Comparison of ENCODE assay signal across 8 mouse cellular contexts in genomic region chr2:25265897-25266656, GRCm38 (mm10). TPM values are rescaled to one million over a fixed set of nuclear protein-coding genes. Genes with fewer than 3 reads are reported as not detected.
DNase-seq lines count a peak whose midpoint lies in the region; ATAC-seq and TF ChIP-seq lines count a peak whose summit lies in the region.

No protein-coding gene starts in this region.

- no peak overlapping the region for H3K9ac ChIP-seq in heart, embryonic 12.5 days
- H3K9ac ChIP-seq in neural tube, embryonic 12.5 days: peak overlapping the region; percentile 49

- peak overlapping the region; percentile 88 for H3K27ac ChIP-seq in layer of hippocampus, adult 2 months
- no peak overlapping the region for H3K27ac ChIP-seq in heart, embryonic 12.5 days (ENCODE audit: poor library complexity, severe bottlenecking)
- H3K27ac ChIP-seq in neural tube, embryonic 12.5 days: no peak overlapping the region

- no peaks in the 10 kb centered on the region for H3K9me3 ChIP-seq in heart, embryonic 12.5 days (replicated peaks)
- H3K9me3 ChIP-seq in neural tube, embryonic 12.5 days: no peaks in the 10 kb centered on the region

- peaks cover 49% of the 10 kb centered on the region for H3K4me1 ChIP-seq in heart, embryonic 12.5 days (replicated peaks)
- H3K4me1 ChIP-seq in neural tube, embryonic 12.5 days: peaks cover 52% of the 10 kb centered on the region

- peaks cover 27% of the 10 kb centered on the region for H3K36me3 ChIP-seq in heart, embryonic 12.5 days
- H3K36me3 ChIP-seq in neural tube, embryonic 12.5 days: peaks cover 25% of the 10 kb centered on the region

- H3K4me2 ChIP-seq in heart, embryonic 12.5 days: peak overlapping the region; percentile 30; the same call in 1 of the 2 replicates
- peak overlapping the region; percentile 45 for H3K4me2 ChIP-seq in neural tube, embryonic 12.5 days (replicated peaks)

- 58% methylated on average over 6 of the region's 6 CpGs for WGBS in heart, embryonic 12.5 days
- 68% methylated on average over 6 of the region's 6 CpGs for WGBS in neural tube, embryonic 12.5 days

- H3K4me3 ChIP-seq in layer of hippocampus, adult 2 months: peak overlapping the region; percentile 34
- no peak overlapping the region for H3K4me3 ChIP-seq in heart, embryonic 12.5 days
- H3K4me3 ChIP-seq in neural tube, embryonic 12.5 days: no peak overlapping the region

- H3K27me3 ChIP-seq in heart, embryonic 12.5 days (replicated peaks): peaks cover 18% of the 10 kb centered on the region
- H3K27me3 ChIP-seq in neural tube, embryonic 12.5 days (replicated peaks): peaks cover 13% of the 10 kb centered on the region

- DNase-seq in layer of hippocampus, adult 2 months (ENCODE audit: low spot score in 2 of 2): peak in 1 of 2 experiments; percentile 30
- DNase-seq in layer of hippocampus, postnatal 25 days (ENCODE audit: extremely low spot score in 1 of 2, low spot score in 1 of 2): no peak
- peak; percentile 99 for DNase-seq in cerebellum, adult 11-12 months
- DNase-seq in kidney, postnatal 25 days: peak; percentile 55 to 76
- DNase-seq in left cerebral cortex, adult 9 months (ENCODE audit: low spot score in 2 of 2): no peak
- DNase-seq in adrenal gland, postnatal 10 days: no peak

- no peak for ATAC-seq in heart, embryonic 12.5 days (ENCODE audit: insufficient number of reproducible peaks, low FRiP score)
- no peak for ATAC-seq in neural tube, embryonic 12.5 days (ENCODE audit: low FRiP score, low read depth)

- no peak for TF ChIP-seq CTCF in layer of hippocampus, adult 2 months (conservative IDR thresholded peaks at IDR 0.05)

RNA-seq across cellular contexts. Expression of gene Tprn, which starts 3.7 kb away (rescaled TPM):
- 10 to 100 TPM; 21.5 to 23.8 TPM for total RNA-seq in layer of hippocampus, adult 2 months (2021)
- total RNA-seq in layer of hippocampus, postnatal 25 days (2021): 10 to 100 TPM; 27.0 to 29.4 TPM
- 4.9 and 5.1 TPM in 2 replicates for polyA plus RNA-seq in heart, embryonic 12.5 days (2016; fragmentation: Nextera tagmentation; extraction: Ambion mirVana)
- 14.4 and 15.2 TPM in 2 replicates for polyA plus RNA-seq in neural tube, embryonic 12.5 days (2016; fragmentation: Nextera tagmentation; extraction: Ambion mirVana)
- total RNA-seq in adrenal gland, postnatal 10 days (2021): 10 to 100 TPM; 11.2 to 11.4 TPM

RNA-seq across cellular contexts. Expression of gene Ssna1, which starts 6.2 kb away (rescaled TPM):
- 10 to 100 TPM; 64.5 to 69.3 TPM for total RNA-seq in layer of hippocampus, adult 2 months (2021)
- total RNA-seq in layer of hippocampus, postnatal 25 days (2021): 10 to 100 TPM; 69.2 to 71.6 TPM
- polyA plus RNA-seq in heart, embryonic 12.5 days (2016; fragmentation: Nextera tagmentation; extraction: Ambion mirVana): 131 and 133 TPM in 2 replicates
- polyA plus RNA-seq in neural tube, embryonic 12.5 days (2016; fragmentation: Nextera tagmentation; extraction: Ambion mirVana): 201 and 204 TPM in 2 replicates
- total RNA-seq in adrenal gland, postnatal 10 days (2021): 10 to 100 TPM; 48.0 to 52.2 TPM

RNA-seq across cellular contexts. Expression of gene Anapc2, which starts 6.2 kb away (rescaled TPM):
- total RNA-seq in layer of hippocampus, adult 2 months (2021): 10 to 100 TPM; 84.6 to 84.7 TPM
- 10 to 100 TPM; 85.1 to 86.5 TPM for total RNA-seq in layer of hippocampus, postnatal 25 days (2021)
- polyA plus RNA-seq in heart, embryonic 12.5 days (2016; fragmentation: Nextera tagmentation; extraction: Ambion mirVana): 83.4 and 87.7 TPM in 2 replicates
- 142 and 144 TPM in 2 replicates for polyA plus RNA-seq in neural tube, embryonic 12.5 days (2016; fragmentation: Nextera tagmentation; extraction: Ambion mirVana)
- total RNA-seq in adrenal gland, postnatal 10 days (2021): 10 to 100 TPM; 61.0 to 73.1 TPM

RNA-seq across cellular contexts. Expression of gene Tmem203, which starts 10.8 kb away (rescaled TPM):
- total RNA-seq in layer of hippocampus, adult 2 months (2021): 10 to 100 TPM; 35.1 to 35.8 TPM
- 10 to 100 TPM; 38.1 to 40.5 TPM for total RNA-seq in layer of hippocampus, postnatal 25 days (2021)
- polyA plus RNA-seq in heart, embryonic 12.5 days (2016; fragmentation: Nextera tagmentation; extraction: Ambion mirVana): 18.3 and 19.1 TPM in 2 replicates
- polyA plus RNA-seq in neural tube, embryonic 12.5 days (2016; fragmentation: Nextera tagmentation; extraction: Ambion mirVana): 20.3 and 22.4 TPM in 2 replicates
- total RNA-seq in adrenal gland, postnatal 10 days (2021): 10 to 100 TPM; 27.7 to 31.0 TPM

RNA-seq across cellular contexts. Expression of gene AL732309.1, which starts 19.4 kb away (rescaled TPM):
- total RNA-seq in layer of hippocampus, adult 2 months (2021): 1 to 10 TPM; 2.2 to 2.4 TPM
- total RNA-seq in layer of hippocampus, postnatal 25 days (2021): 1 to 10 TPM; 3.3 to 5.2 TPM
- polyA plus RNA-seq in heart, embryonic 12.5 days (2016; fragmentation: Nextera tagmentation; extraction: Ambion mirVana): 2.6 and 3.2 TPM in 2 replicates
- polyA plus RNA-seq in neural tube, embryonic 12.5 days (2016; fragmentation: Nextera tagmentation; extraction: Ambion mirVana): 5.2 and 6.4 TPM in 2 replicates
- total RNA-seq in adrenal gland, postnatal 10 days (2021): 1 to 10 TPM; 2.3 to 3.3 TPM

Comparison
In these comparisons a context has a peak if more than half of its experiments do, and no peak if none do; other contexts are left out.
1. DNase-seq: peak in cerebellum, adult 11-12 months (single experiment) and kidney, postnatal 25 days (2 of 2); none in layer of hippocampus, postnatal 25 days (0 of 2), left cerebral cortex, adult 9 months (0 of 2) and adrenal gland, postnatal 10 days (single experiment).